Mouse (Mus musculus): ENCODE measurements around the gene Iqgap2.

DNA sequence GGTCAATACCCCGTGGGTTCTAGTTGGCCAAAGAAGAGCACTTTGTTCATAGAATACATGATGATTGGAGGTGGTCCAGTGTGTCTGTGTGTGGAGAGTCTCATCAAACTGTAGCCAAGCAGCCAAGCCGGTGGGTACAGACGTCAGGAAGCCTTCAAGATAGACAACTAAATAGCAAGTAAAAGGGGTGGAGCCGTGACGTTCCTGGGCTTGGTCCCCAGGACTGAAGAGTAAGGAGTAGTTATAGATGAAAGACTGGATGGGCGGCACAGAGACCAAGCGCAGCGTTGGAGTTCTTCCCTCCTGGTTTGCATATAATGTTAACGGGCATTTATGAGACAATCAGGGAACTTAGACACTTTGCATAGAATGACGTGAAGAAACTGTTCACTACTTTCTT is 279.5 kb downstream of the Iqgap2 start:
- TF ChIP-seq CTCF (IDR thresholded peaks at IDR 0.05; ENCODE audit: low read depth) (no peak), EP300 (IDR thresholded peaks at IDR 0.05; ENCODE audit: low read depth) (no peak)

Measured in heart, postnatal 0 days (tissue).